Mouse (Mus musculus) limb, embryonic 13.5 days (tissue): ENCODE results near the gene Rprd1b. TPM values are rescaled to one million over a fixed set of nuclear protein-coding genes. Genes with fewer than 3 reads are reported as not detected.

Experiments
- ATAC-seq: fragments of 200-750 bp; cut with Nextera tagmentation; 2 replicates; pipeline ENCODE4 v1.8.0; 2017; ENCODE audit warnings: low read depth, moderate number of reproducible peaks, moderate TSS enrichment; ENCODE audit not compliant: low FRiP score
- H3K27ac ChIP-seq: fragments of 300-500 bp; sonication (generic); 2 replicates; pipeline ENCODE4 v1.5.1; 2015; ENCODE audit warnings: inconsistent platforms, mild to moderate bottlenecking, moderate library complexity
- H3K27me3 ChIP-seq: fragments of 300-500 bp; sonication (generic); 2 replicates; pipeline ENCODE4 v1.6.1; 2015; ENCODE audit warnings: mild to moderate bottlenecking, inconsistent platforms
- H3K36me3 ChIP-seq: fragments of 300-500 bp; sonication (generic); 2 replicates; pipeline ENCODE4 v1.6.1; 2015; ENCODE audit warnings: inconsistent platforms, mild to moderate bottlenecking, moderate library complexity
- H3K4me1 ChIP-seq: fragments of 300-500 bp; sonication (generic); 2 replicates; pipeline ENCODE4 v1.6.1; 2015; ENCODE audit warnings: inconsistent platforms
- H3K4me2 ChIP-seq: fragments of 300-500 bp; sonication (generic); replicated peaks from 2 replicates; pipeline ENCODE4 v1.6.1; 2015; ENCODE audit warnings: inconsistent platforms, mild to moderate bottlenecking, moderate library complexity
- H3K4me3 ChIP-seq: fragments of 300-500 bp; sonication (generic); 2 replicates; pipeline ENCODE4 v1.5.1; 2015; ENCODE audit warnings: moderate library complexity, mild to moderate bottlenecking, inconsistent platforms
- H3K9ac ChIP-seq: fragments of 300-500 bp; sonication (generic); 2 replicates; pipeline ENCODE4 v1.6.1; 2015; ENCODE audit warnings: mild to moderate bottlenecking, inconsistent platforms
- H3K9me3 ChIP-seq: fragments of 300-500 bp; sonication (generic); 2 replicates; pipeline ENCODE4 v1.6.1; 2016; ENCODE audit warnings: inconsistent platforms
- WGBS: fragments of 180-500 bp; shearing (Covaris S2); methylation state at CpG from one replicate; pipeline ENCODE4 v1.1.7; 2015; 5-methylcytosine and 5-hydroxymethylcytosine counted together
- polyA plus RNA-seq: library from polyadenylated mRNA; unstranded; fragments of >200 nt; fragmentation: Nextera tagmentation; extraction: Ambion mirVana; gene quantifications from 2 replicates; pipeline ENCODE4 v1.2.1, GENCODE M21; 2015

Gene Rprd1b
- polyA plus RNA-seq, 1 experiment from 2014 or later = 51.3 TPM

DNA sequence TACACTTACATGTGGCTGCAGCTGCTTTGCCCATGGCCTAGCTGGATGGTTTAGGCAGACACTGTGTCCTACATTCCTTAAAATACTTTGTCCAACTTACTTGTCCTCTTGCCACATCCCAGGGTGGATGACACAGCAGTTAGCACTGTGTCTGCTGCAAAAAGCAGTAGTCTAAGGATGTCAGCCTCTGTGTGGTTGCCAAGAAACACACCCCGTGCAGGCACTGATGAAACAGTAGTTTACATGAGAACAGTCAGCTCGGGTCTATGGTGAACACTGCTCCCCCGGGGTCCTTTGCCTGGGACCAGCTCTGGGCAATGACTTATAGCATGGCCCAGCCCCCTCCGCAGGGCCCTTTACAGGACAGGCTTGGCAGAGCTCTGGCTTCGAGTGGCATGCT, 65.0 kb downstream of the Rprd1b start:
- no peak overlapping the region for H3K4me2 ChIP-seq
- H3K36me3 ChIP-seq = no peaks in the 10 kb centered on the region
- H3K27ac ChIP-seq = no peak overlapping the region
- no peaks in the 10 kb centered on the region for H3K27me3 ChIP-seq
- 52% methylated on average over 5 of the region's 5 CpGs for WGBS
- H3K4me1 ChIP-seq = peaks cover 21% of the 10 kb centered on the region
- no peaks in the 10 kb centered on the region for H3K9me3 ChIP-seq
- no peak overlapping the region for H3K9ac ChIP-seq
- H3K4me3 ChIP-seq = no peak overlapping the region
- ATAC-seq = no peak

- Histone ChIP-seq H3K4me2 (no peak overlapping the region), H3K36me3 (no peaks in the 10 kb centered on the region), H3K27ac (no peak overlapping the region), H3K9me3 (no peaks in the 10 kb centered on the region), H3K4me1 (peaks cover 25% of the 10 kb centered on the region), H3K9ac (no peak overlapping the region), H3K27me3 (no peaks in the 10 kb centered on the region), H3K4me3 (no peak overlapping the region)
- ATAC-seq = no peak
- WGBS = 85% methylated on average over 7 of the region's 7 CpGs
Observed at GRCm38 (mm10) chr2:158094300-158094699, 66.0 kb downstream of the Rprd1b start.

- H3K9me3 ChIP-seq = no peaks in the 10 kb centered on the region
- H3K27me3 ChIP-seq = no peaks in the 10 kb centered on the region
- no peak overlapping the region for H3K4me3 ChIP-seq
- WGBS = 54% methylated on average over 5 of the region's 5 CpGs
- no peak overlapping the region for H3K9ac ChIP-seq
- peaks cover 30% of the 10 kb centered on the region for H3K4me1 ChIP-seq
- ATAC-seq = no peak
- no peak overlapping the region for H3K4me2 ChIP-seq
- no peak overlapping the region for H3K27ac ChIP-seq
- H3K36me3 ChIP-seq = no peaks in the 10 kb centered on the region
Observed at GRCm38 (mm10) chr2:158094846-158095245, 66.5 kb downstream of the Rprd1b start.

- WGBS = 86% methylated on average over 5 of the region's 5 CpGs
- no peak overlapping the region for H3K27ac ChIP-seq
- H3K9ac ChIP-seq = no peak overlapping the region
- H3K36me3 ChIP-seq = no peaks in the 10 kb centered on the region
- no peak for ATAC-seq
- H3K4me3 ChIP-seq = no peak overlapping the region
- no peak overlapping the region for H3K4me2 ChIP-seq
- peaks cover 26% of the 10 kb centered on the region for H3K4me1 ChIP-seq
- H3K9me3 ChIP-seq = no peaks in the 10 kb centered on the region
- no peaks in the 10 kb centered on the region for H3K27me3 ChIP-seq
Observed at GRCm38 (mm10) chr2:158097071-158097470, 68.8 kb downstream of the Rprd1b start.

DNA sequence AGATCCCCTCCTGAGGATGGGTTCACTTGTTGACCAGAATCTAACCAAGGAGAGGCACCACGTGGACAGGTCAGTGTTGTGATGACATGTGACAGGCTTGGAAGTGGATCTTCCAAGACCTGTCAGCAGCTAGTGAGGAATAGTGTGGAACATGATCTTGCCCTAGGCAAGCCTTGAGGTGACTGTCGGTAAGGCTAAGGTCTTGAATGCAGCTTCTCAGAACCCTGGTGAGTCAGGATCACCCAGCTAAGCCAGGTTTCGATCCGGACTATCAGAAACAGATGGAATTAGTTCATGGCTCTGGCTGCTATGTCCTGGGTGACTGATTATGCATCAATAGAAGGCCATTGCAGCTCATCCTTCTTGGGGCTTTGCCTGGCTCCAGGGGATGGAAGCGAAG, 70.4 kb downstream of the Rprd1b start:
- no peaks in the 10 kb centered on the region for H3K9me3 ChIP-seq
- H3K27me3 ChIP-seq = no peaks in the 10 kb centered on the region
- ATAC-seq = no peak
- peaks cover 26% of the 10 kb centered on the region for H3K4me1 ChIP-seq
- H3K4me2 ChIP-seq = no peak overlapping the region
- H3K36me3 ChIP-seq = no peaks in the 10 kb centered on the region
- no peak overlapping the region for H3K9ac ChIP-seq
- H3K27ac ChIP-seq = no peak overlapping the region
- H3K4me3 ChIP-seq = no peak overlapping the region
- WGBS = 84% methylated on average over 5 of the region's 5 CpGs

DNA sequence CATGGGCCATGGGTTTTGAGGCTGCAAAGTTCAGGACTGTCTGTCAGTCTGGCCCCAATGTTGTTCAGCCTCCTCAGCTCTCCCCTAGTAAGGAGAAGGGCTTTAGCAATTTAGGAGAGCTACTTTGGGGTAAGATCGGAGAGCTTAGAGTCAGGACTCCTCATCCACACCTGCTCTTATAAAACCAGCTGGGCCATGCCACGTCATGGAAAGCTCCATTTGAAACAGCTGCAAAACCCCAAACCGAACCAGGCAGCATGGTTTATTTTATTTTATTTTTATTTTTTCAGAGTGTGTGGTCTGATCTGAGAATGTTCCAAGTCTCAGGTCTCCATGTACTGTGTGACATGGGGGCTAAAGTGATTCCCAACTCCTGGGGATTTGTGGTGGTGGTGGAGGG, 71.2 kb downstream of the Rprd1b start:
- H3K36me3 ChIP-seq = no peaks in the 10 kb centered on the region
- peaks cover 18% of the 10 kb centered on the region for H3K4me1 ChIP-seq
- no peak overlapping the region for H3K27ac ChIP-seq
- no peaks in the 10 kb centered on the region for H3K27me3 ChIP-seq
- peak; percentile 15; the same call in 1 of the 2 replicates for ATAC-seq
- no peaks in the 10 kb centered on the region for H3K9me3 ChIP-seq
- no peak overlapping the region for H3K9ac ChIP-seq
- no peak overlapping the region for H3K4me3 ChIP-seq
- WGBS = 45% methylated on average over 3 of the region's 3 CpGs
- no peak overlapping the region for H3K4me2 ChIP-seq

- no peak for ATAC-seq
- Histone ChIP-seq H3K9me3 (no peaks in the 10 kb centered on the region), H3K9ac (no peak overlapping the region), H3K4me3 (no peak overlapping the region), H3K36me3 (no peaks in the 10 kb centered on the region), H3K4me2 (no peak overlapping the region), H3K27me3 (no peaks in the 10 kb centered on the region), H3K27ac (no peak overlapping the region), H3K4me1 (peaks cover 15% of the 10 kb centered on the region)
- 82% methylated on average over 5 of the region's 5 CpGs for WGBS
Observed at GRCm38 (mm10) chr2:158101768-158102167, 73.5 kb downstream of the Rprd1b start.

- Histone ChIP-seq H3K4me2 (no peak overlapping the region), H3K36me3 (no peaks in the 10 kb centered on the region), H3K27me3 (no peaks in the 10 kb centered on the region), H3K4me1 (peaks cover 24% of the 10 kb centered on the region), H3K4me3 (no peak overlapping the region), H3K9ac (no peak overlapping the region), H3K27ac (no peak overlapping the region), H3K9me3 (no peaks in the 10 kb centered on the region)
- no peak for ATAC-seq
- 52% methylated on average over 6 of the region's 6 CpGs for WGBS
Observed at GRCm38 (mm10) chr2:158104966-158105365, 76.7 kb downstream of the Rprd1b start.

DNA sequence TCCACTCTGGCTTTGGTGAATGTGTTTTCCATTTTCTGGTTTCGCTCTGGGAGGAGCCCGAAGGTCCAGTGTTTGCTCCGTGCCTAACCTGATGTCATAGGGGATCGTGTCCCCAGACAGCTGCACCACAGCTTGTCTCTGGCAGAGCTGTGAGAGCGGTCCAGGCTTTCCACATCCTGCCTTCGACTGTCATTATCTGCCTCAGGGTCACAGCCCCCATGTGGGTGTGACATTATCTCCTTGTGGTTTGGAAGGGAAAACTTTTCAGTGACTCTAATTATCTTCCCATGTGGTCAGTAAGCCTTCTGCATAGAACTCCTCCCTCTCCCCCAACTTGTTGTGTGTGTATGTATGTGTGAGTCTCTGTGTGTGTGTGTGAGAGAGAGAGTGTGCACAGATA, 77.3 kb downstream of the Rprd1b start:
- Histone ChIP-seq H3K4me1 (peaks cover 24% of the 10 kb centered on the region), H3K9ac (no peak overlapping the region), H3K27ac (no peak overlapping the region), H3K4me2 (no peak overlapping the region), H3K9me3 (no peaks in the 10 kb centered on the region), H3K27me3 (no peaks in the 10 kb centered on the region), H3K4me3 (no peak overlapping the region), H3K36me3 (no peaks in the 10 kb centered on the region)
- ATAC-seq = no peak
- WGBS = 91% methylated on average over 6 of the region's 6 CpGs

DNA sequence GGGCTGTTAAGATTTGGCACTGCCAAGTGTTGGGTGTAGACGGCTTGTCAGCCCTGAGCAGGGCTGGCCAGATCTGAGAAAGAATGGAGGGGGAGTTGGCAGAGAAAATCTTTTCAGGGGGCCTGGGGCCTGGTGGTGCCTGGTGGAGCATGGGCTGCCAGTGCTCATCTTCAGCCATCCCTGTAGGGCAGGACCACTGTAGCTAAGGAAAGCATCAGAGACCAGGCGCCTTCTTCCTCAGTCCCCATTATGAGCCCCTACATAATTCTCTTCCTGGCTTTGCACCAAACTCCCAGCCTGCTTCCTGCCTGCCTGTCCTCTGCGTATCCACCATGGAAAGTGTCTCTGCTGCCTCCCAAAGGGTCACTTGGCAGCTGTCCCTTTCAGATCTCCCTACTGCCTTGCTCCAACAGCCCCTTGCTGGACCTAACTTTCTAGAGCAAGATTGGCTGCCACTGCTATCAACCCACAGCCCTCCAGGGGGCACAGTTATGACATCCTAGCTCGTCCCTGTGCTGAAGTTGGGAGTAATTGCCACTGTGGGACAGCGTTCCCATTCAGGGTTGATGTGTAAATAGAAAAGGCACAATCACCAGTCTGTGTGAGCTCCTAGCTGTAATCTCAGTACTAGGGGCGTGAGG, 78.8 kb downstream of the Rprd1b start:
- peak overlapping the region; percentile 24; the same call in 1 of the 2 replicates for H3K27ac ChIP-seq
- H3K4me1 ChIP-seq = peaks cover 24% of the 10 kb centered on the region
- H3K4me3 ChIP-seq = no peak overlapping the region
- no peaks in the 10 kb centered on the region for H3K27me3 ChIP-seq
- no peaks in the 10 kb centered on the region for H3K9me3 ChIP-seq
- no peak overlapping the region for H3K9ac ChIP-seq
- H3K36me3 ChIP-seq = no peaks in the 10 kb centered on the region
- no peak; the same call in 1 of the 2 replicates for ATAC-seq
- no peak overlapping the region for H3K4me2 ChIP-seq
- WGBS = 37% methylated on average over 6 of the region's 6 CpGs

- ATAC-seq = no peak
- WGBS = 34% methylated on average over 8 of the region's 8 CpGs
- Histone ChIP-seq H3K27ac (peak overlapping the region; percentile 77; the same call in 1 of the 2 replicates), H3K36me3 (no peaks in the 10 kb centered on the region), H3K4me2 (no peak overlapping the region), H3K27me3 (no peaks in the 10 kb centered on the region), H3K4me1 (peaks cover 37% of the 10 kb centered on the region), H3K9me3 (no peaks in the 10 kb centered on the region), H3K9ac (0 out of 2 replicates have a peak overlapping the region, but pooled peaks have one; percentile 27), H3K4me3 (no peak overlapping the region)
Observed at GRCm38 (mm10) chr2:158109516-158109915, 81.2 kb downstream of the Rprd1b start.

DNA sequence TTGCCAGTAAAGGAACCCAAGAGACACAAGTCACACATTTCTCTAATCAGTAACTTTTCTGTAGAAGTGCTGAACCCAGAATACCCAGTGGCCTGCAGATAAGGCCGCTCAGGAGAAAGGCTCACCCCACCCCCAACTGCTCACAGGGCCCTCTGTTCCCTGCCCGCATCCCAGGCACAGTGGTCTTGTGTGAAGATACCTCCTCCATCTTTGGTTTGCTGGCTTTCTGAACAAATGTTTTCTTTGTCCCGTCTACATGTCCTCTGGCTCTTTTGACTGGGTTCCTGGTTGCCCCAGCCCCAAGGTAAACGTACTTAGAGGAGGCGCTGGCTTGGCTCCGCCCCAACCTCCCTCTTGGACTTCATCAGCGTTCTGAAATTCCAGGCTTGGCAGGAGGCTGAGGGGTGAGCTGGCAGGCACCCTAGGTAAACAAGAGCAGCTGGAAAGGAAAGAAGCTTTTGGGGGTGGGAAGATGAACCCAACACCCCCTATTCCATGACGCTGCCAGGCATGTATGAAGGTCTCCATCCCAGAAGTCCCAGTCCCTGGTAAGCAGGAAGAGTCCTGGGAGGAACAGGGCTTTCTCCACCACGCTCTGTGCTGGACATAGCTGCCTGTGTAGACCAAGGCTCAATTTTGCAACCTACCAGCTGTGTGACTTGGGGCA, 85.4 kb downstream of the Rprd1b start:
- 40% methylated on average over 9 of the region's 9 CpGs for WGBS
- Histone ChIP-seq H3K27me3 (no peaks in the 10 kb centered on the region), H3K9ac (no peak overlapping the region), H3K4me3 (no peak overlapping the region), H3K36me3 (no peaks in the 10 kb centered on the region), H3K4me2 (peak overlapping the region; percentile 26), H3K9me3 (no peaks in the 10 kb centered on the region), H3K27ac (peak overlapping the region; percentile 33; the same call in 1 of the 2 replicates), H3K4me1 (peaks cover 42% of the 10 kb centered on the region)
- ATAC-seq = peak; percentile 62
